Mouse (Mus musculus) E14TG2a.4 (cell line): ENCODE measurements around the gene Utp11.

Experiments used
- CTCF ChIP-seq: conservative IDR thresholded peaks from 2 replicates; pipeline ENCODE4 v1.5.1; 2014; ENCODE audit warnings: low read length
- NANOG ChIP-seq: IDR thresholded peaks from 2 replicates; pipeline ENCODE4 v1.6.1; 2014; ENCODE audit warnings: borderline replicate concordance, low read length, mixed read lengths
- POU5F1 ChIP-seq: IDR thresholded peaks from 2 replicates; pipeline ENCODE4 v1.6.1; 2014; ENCODE audit warnings: low read length, borderline replicate concordance

DNA sequence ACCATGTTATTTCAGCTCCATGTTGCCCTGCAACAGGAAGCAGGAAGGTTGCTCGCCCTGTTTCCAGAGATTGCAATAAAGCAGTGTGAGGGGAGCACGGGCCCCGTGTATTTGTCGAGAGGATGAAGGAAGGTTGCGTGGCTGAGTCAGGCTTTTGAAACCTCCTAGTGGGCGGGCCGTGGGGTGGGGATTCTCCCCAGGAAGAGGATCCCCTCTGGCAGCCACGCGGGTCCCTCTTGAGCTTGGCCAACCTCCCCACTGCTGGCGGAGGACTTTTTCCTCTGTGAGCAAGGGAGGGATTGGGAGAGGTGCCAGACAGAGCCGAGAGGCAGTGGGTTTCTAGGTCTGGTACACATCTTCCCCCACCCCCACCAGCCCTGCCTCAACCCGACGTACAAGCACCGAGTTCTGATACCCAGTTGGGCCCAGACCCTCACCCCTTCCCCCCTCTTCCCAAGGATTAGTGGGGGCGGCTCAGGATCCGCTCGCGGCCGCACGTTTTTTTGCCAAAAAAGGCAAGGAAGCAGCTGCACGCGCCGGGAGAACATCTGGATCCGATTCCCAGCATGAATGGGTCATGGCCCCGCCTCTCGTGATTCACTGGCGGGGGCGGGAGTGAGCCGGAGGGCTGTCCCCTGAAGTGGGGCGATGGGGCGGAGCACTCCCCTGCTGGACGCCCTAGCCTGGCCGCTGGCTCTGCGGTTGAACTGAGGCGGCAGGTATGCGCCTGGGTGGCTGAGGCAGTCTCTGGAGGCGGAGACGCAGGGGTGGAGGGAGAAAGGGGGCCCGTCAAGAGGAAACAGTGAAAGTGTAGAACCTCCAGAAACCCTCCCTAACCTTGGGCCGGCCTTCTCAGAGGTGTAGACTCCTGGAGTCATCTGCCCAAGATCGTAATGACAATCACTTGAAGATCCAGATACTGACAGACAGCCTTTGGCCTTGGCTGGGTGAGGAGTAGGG lies 15.4 kb upstream of the Utp11 start:
- TF ChIP-seq CTCF: no peak
- no peak for TF ChIP-seq NANOG
- no peak for TF ChIP-seq POU5F1
